Mouse (Mus musculus): ENCODE data around the gene Rnasel.

- TF ChIP-seq CTCF (IDR thresholded peaks at IDR 0.05; ENCODE audit: low read depth, low read length): no peak
- TF ChIP-seq POLR2A (IDR thresholded peaks at IDR 0.05; ENCODE audit: extremely low read depth, insufficient read depth, low read length): no peak
Measured at GRCm38 (mm10) chr1:153704174-153704573, 45.1 kb upstream of the Rnasel start.
